Mouse (Mus musculus) stomach, postnatal 0 days (tissue): Measurements from ENCODE around the gene Hinfp. TPM values are rescaled to one million over a fixed set of nuclear protein-coding genes. Genes with fewer than 3 reads are reported as not detected.
A peak's percentile ranks its signal among the peaks of the same experiment; 100 is the strongest.
"Not testable (repeated sequence)": the region's sequence is repeated elsewhere in the genome, so short reads cannot be mapped to it uniquely, and the experiment has no call there.

ENCODE experiments used
- ATAC-seq: fragments of 200-750 bp; cut with Nextera tagmentation; 2 replicates; pipeline ENCODE4 v1.8.0; 2017; ENCODE audit not compliant: low FRiP score, low TSS enrichment
- DNase-seq: peaks from one replicate; pipeline ENCODE4 v3.0.0-alpha.2; 2016; ENCODE audit warnings: low spot score
- H3K27ac ChIP-seq: fragments of 300-500 bp; sonication (generic); replicated peaks from 2 replicates; pipeline ENCODE4 v1.5.1; 2014; ENCODE audit warnings: mild to moderate bottlenecking, control low read depth
- H3K27me3 ChIP-seq: fragments of 300-500 bp; sonication (generic); 2 replicates; pipeline ENCODE4 v1.6.1; 2014; ENCODE audit warnings: low read length; ENCODE audit not compliant: control insufficient read depth, insufficient read depth
- H3K36me3 ChIP-seq: fragments of 300-500 bp; sonication (generic); 2 replicates; pipeline ENCODE4 v1.6.1; 2014; ENCODE audit warnings: low read length, mixed read lengths; ENCODE audit not compliant: control insufficient read depth, insufficient read depth
- H3K4me1 ChIP-seq: fragments of 300-500 bp; sonication (generic); replicated peaks from 2 replicates; pipeline ENCODE4 v1.6.1; 2014; ENCODE audit warnings: antibody characterized with exemption; ENCODE audit not compliant: control insufficient read depth, insufficient read depth
- H3K4me2 ChIP-seq: fragments of 300-500 bp; sonication (generic); replicated peaks from 2 replicates; pipeline ENCODE4 v1.6.1; 2014; ENCODE audit warnings: low read depth, mild to moderate bottlenecking, control low read depth, moderate library complexity
- H3K4me3 ChIP-seq: fragments of 300-500 bp; sonication (generic); 2 replicates; pipeline ENCODE4 v1.5.1; 2014; ENCODE audit warnings: low read depth, low read length, control low read depth
- H3K9ac ChIP-seq: fragments of 300-500 bp; sonication (generic); 2 replicates; pipeline ENCODE4 v1.6.1; 2014; ENCODE audit warnings: mild to moderate bottlenecking, low read length, control low read depth, mixed read lengths
- H3K9me3 ChIP-seq: fragments of 300-500 bp; sonication (generic); 2 replicates; pipeline ENCODE4 v1.6.1; 2016; ENCODE audit warnings: low read length; ENCODE audit not compliant: control insufficient read depth
- CTCF ChIP-seq: IDR thresholded peaks from 2 replicates; pipeline ENCODE4 v1.5.1; 2016; ENCODE audit warnings: antibody characterized with exemption, low read depth, mild to moderate bottlenecking, moderate library complexity
- EP300 ChIP-seq: optimal IDR thresholded peaks from 2 replicates; pipeline ENCODE3; 2016; ENCODE audit warnings: antibody characterized with exemption
- WGBS: fragments of 180-500 bp; shearing (Covaris S2); extraction: QIAGEN DNeasy Blood & Tissue Kit; methylation state at CpG from one replicate; pipeline ENCODE4 v1.1.7; 2014; 5-methylcytosine and 5-hydroxymethylcytosine counted together
- polyA plus RNA-seq: library from polyadenylated mRNA; unstranded; fragments of >200 nt; fragmentation: Nextera tagmentation; extraction: Ambion mirVana; gene quantifications from 2 replicates; pipeline ENCODE4 v1.2.1, GENCODE M21; 2015

The Hinfp gene
- polyA plus RNA-seq, 1 experiment from 2014 or later = 8.9 TPM

DNA sequence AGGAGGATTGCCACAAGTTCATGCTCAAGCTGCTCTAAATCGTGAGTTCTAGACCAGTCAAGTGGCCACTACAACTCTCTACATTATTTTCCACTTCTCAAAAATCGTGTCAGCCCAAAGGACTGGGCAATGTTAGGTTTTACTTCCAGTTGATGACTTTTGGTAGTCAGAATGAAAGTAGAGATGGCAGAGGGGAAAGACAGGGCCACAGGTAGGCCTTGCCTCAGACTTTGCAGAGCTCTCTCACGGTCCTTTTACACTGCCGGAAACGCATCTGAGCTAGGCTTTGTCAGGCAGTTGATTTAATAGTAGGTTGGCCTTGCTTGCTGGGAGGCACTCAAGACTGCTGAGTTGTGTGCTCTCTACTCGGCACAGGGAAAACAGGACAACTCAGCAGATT lies 18.7 kb upstream of the Hinfp start:
- ATAC-seq = no peak
- H3K9me3 ChIP-seq = no peaks in the 10 kb centered on the region
- H3K36me3 ChIP-seq = no peaks in the 10 kb centered on the region; the same call in 1 of the 2 replicates
- H3K4me2 ChIP-seq = no peak overlapping the region
- no peak overlapping the region for H3K4me3 ChIP-seq
- no peak overlapping the region for H3K27ac ChIP-seq
- no peak overlapping the region for H3K9ac ChIP-seq
- H3K4me1 ChIP-seq = no peaks in the 10 kb centered on the region; the same call in none of the 2 replicates
- no peak for DNase-seq
- no peaks in the 10 kb centered on the region for H3K27me3 ChIP-seq
- TF ChIP-seq CTCF (no peak), EP300 (no peak)
- 78% methylated on average over 6 of the region's 6 CpGs for WGBS

DNA sequence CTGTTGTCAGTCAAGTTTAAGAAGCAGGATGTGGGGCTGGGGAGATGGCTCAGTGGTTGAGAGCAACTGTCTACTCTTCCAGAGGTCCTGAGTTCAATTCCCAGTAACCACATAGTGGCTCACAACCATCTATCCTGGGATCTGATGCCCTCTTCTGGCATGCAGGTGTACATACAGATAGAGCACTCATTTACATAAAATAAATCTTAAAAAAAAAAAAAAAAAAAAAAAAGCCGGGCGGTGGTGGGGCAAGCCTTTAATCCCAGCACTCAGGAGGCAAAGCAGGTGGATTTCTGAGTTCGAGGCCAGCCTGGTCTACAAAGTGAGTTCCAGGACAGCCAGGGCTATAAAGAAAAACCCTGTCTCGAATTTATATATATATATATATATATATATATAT lies 18.2 kb upstream of the Hinfp start:
- not testable (repeated sequence) for DNase-seq
- peak; percentile 43 for TF ChIP-seq CTCF

DNA sequence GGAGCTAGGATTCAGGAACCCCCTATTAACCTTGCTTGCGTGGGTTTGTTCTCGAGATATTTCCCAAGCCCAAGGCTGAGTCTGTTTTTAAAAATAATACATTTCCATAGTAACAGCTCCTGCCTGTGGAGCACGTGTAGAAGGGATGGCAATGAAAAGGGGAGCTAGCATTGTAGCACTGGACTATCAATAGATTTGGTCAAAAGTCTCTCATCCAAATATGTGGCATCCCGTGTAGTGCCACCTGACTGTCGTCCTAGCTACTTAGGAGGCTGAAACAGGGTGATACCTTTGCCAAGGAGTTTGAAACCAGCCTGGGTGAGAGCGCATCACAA lies 15.3 kb upstream of the Hinfp start:
- 12% methylated on average over 6 of the region's 6 CpGs for WGBS
- DNase-seq (no peak), ATAC-seq (peak; percentile 38)
- TF ChIP-seq EP300 (no peak), CTCF (no peak)
- H3K36me3 ChIP-seq = peaks cover 9% of the 10 kb centered on the region; the same call in 1 of the 2 replicates
- H3K27ac ChIP-seq = peak overlapping the region; percentile 84
- no peaks in the 10 kb centered on the region for H3K27me3 ChIP-seq
- peak overlapping the region; percentile 97 for H3K4me2 ChIP-seq
- H3K9ac ChIP-seq = peak overlapping the region; percentile 56
- peak overlapping the region; percentile 92 for H3K4me3 ChIP-seq
- H3K4me1 ChIP-seq = no peaks in the 10 kb centered on the region; the same call in none of the 2 replicates
- no peaks in the 10 kb centered on the region for H3K9me3 ChIP-seq

More for the DNA sequence above, 18.2 kb upstream of the Hinfp start:
- H3K27me3 ChIP-seq, H3K27ac ChIP-seq, H3K4me2 ChIP-seq, ATAC-seq, H3K9ac ChIP-seq, H3K36me3 ChIP-seq, H3K4me1 ChIP-seq, H3K4me3 ChIP-seq, H3K9me3 ChIP-seq: not testable (repeated sequence)
- 71% methylated on average over 4 of the region's 4 CpGs for WGBS

DNA sequence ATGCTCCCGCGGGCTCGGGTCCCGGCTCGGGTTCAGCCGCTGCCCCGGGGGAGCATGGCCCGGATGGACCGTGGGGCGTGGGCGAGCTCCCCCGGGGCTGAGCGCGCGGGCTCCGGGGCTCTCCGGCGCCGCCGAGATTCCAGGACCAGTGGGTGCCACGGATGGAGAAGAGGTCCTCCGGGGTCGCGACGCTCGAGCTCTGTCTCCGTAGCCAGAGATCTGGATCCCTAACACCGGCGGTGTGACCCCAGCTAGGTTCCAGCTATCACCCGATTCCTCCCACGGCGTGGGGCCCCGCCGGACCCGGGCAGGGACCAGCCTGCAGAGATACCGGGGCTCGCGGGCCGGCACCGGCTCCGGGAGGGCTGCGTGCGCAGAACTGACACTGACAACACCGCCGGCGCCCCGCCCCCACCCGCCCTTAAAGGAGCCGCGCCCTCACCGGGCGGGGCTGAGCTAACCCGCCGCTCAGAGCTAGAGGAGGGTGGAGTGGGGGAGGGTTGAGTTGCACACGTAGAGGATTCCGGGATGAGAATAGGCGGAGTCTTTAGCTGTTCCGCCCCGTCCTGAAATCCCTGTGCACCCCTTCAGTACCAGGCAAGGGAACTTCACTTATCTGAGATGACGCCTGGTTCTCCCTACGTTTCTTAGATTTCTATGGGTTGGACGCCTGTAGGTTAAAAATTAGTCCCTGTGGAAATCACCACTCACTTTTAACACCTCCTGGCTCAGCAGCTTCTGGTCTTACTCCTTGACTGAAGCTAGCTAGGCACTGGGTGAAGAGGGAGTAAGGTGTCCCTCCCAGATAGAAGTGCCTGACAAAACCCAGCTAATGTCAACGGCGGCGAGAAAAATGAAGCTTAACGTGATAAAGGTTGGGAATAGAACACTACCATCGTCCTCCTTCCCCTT lies 14.7 kb upstream of the Hinfp start, which contains the start of gene C2cd2l:
TSS of gene C2cd2l (minus strand) at position 399 of the 912 bp plus-strand sequence.
- peak within 1 kb of the TSS; percentile 86 for H3K9ac ChIP-seq
- H3K27ac ChIP-seq = peak within 1 kb of the TSS; percentile 84
- under 1% methylated on average over 67 of the region's 67 CpGs for WGBS
- no peaks in the 10 kb centered on the region for H3K27me3 ChIP-seq
- peak within 1 kb of the TSS; percentile 97 for H3K4me2 ChIP-seq
- peaks cover 15% of the 10 kb centered on the region; the same call in 1 of the 2 replicates for H3K36me3 ChIP-seq
- no peaks in the 10 kb centered on the region for H3K9me3 ChIP-seq
- H3K4me3 ChIP-seq = peak within 1 kb of the TSS; percentile 92
- H3K4me1 ChIP-seq = no peaks in the 10 kb centered on the region; the same call in none of the 2 replicates
- DNase-seq = peak; percentile 96
- TF ChIP-seq EP300 (no peak), CTCF (no peak)
- ATAC-seq = peak; percentile 99

DNA sequence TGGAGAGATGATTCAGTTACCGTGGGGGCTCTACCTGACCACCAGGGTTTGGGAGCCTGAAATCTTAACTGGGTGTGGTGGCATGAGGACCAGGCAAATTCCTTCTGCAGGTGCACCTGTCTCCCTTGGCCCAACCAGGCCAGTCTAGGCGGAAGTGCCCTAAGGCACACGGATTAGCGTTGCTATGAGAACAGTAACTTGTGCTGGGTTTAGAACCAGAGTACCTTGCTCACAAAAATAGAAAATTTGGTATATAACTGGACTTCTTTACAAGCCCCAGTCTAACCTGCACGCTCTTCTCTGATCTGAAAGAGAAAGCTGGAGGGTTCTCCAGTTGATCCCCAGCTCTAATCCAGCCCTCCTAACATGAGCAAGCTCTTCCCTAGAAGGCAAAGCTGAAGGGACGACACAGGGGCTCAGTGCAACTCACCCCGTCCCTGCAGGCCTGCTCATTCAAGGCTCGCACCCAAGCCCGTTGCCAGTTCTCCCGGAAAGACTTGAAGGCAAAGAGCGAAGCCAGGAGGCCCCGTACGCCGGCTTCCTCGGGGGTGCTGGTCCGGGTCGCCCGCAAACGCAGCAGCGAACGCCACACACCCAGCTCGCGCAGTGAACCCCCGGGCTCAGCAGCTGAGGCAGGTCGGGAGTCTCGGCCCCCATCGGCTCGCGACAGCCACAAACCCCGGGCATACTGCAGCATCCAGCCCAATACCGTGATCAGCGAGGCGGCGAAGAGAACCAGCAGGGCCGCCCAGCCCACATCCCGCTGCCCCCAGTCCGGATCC lies 13.8 kb upstream of the Hinfp start:
- Histone ChIP-seq H3K4me1 (no peaks in the 10 kb centered on the region; the same call in none of the 2 replicates), H3K9ac (peak overlapping the region; percentile 86), H3K9me3 (no peaks in the 10 kb centered on the region), H3K4me2 (peak overlapping the region; percentile 97), H3K4me3 (peak overlapping the region; percentile 92), H3K36me3 (peaks cover 22% of the 10 kb centered on the region), H3K27ac (peak overlapping the region; percentile 79), H3K27me3 (no peaks in the 10 kb centered on the region)
- ATAC-seq = no peak
- peak; percentile 47 for DNase-seq
- 2% methylated on average over 37 of the region's 37 CpGs for whole genome bisulfite sequencing
- no peak for TF ChIP-seq EP300
- no peak for TF ChIP-seq CTCF
